8 mouse cellular contexts compared by ENCODE assay signal in genomic region chr17:35186681-35187080, GRCm38 (mm10). TPM values are rescaled to one million over a fixed set of nuclear protein-coding genes. Genes with fewer than 3 reads are reported as not detected.
DNase-seq lines count a peak whose midpoint lies in the region; ATAC-seq lines count a peak whose summit lies in the region.

No protein-coding gene starts in this region.

- intact Hi-C loops in left cerebral cortex, postnatal 25 days (cut with DNase I), result no loop called here

- H3K4me2 ChIP-seq in lung, embryonic 15.5 days, result peak overlapping the region; percentile 62
- peak overlapping the region; percentile 59 for H3K4me2 ChIP-seq in neural tube, embryonic 15.5 days

- WGBS in hindbrain, embryonic 10.5 days, result 2% methylated on average over 4 of the region's 4 CpGs
- 1% methylated on average over 4 of the region's 4 CpGs for WGBS in lung, embryonic 15.5 days
- WGBS in neural tube, embryonic 15.5 days, result 1% methylated on average over 4 of the region's 4 CpGs

- no peak overlapping the region for H3K9ac ChIP-seq in lung, embryonic 15.5 days
- 0 out of 2 replicates have a peak overlapping the region, but pooled peaks have one; percentile 18 for H3K9ac ChIP-seq in neural tube, embryonic 15.5 days (replicated peaks)

- ATAC-seq in lung, embryonic 15.5 days (ENCODE audit: borderline replicate concordance, extremely low read depth, low FRiP score, low TSS enrichment), result 0 out of 2 replicates have a peak, but pooled peaks have one; percentile 36
- peak; percentile 41; the same call in 1 of the 2 replicates for ATAC-seq in neural tube, embryonic 15.5 days (ENCODE audit: low FRiP score)

- H3K27me3 ChIP-seq in hindbrain, embryonic 10.5 days (ENCODE audit: insufficient read depth, poor library complexity, severe bottlenecking), result no peaks in the 10 kb centered on the region
- H3K27me3 ChIP-seq in lung, embryonic 15.5 days, result no peaks in the 10 kb centered on the region
- no peaks in the 10 kb centered on the region for H3K27me3 ChIP-seq in neural tube, embryonic 15.5 days (replicated peaks)

- peak overlapping the region; percentile 45 for H3K4me3 ChIP-seq in brown adipose tissue, adult 24 weeks (ENCODE audit: insufficient read depth, low read depth, low read length)
- H3K4me3 ChIP-seq in hindbrain, embryonic 10.5 days, result peak overlapping the region; percentile 55
- H3K4me3 ChIP-seq in lung, embryonic 15.5 days, result peak overlapping the region; percentile 48
- peak overlapping the region; percentile 34 for H3K4me3 ChIP-seq in neural tube, embryonic 15.5 days (replicated peaks)

- H3K36me3 ChIP-seq in hindbrain, embryonic 10.5 days, result no peaks in the 10 kb centered on the region
- H3K36me3 ChIP-seq in lung, embryonic 15.5 days, result no peaks in the 10 kb centered on the region
- H3K36me3 ChIP-seq in neural tube, embryonic 15.5 days, result no peaks in the 10 kb centered on the region

- DNase-seq in heart, adult 11 months, result peak; percentile 96
- DNase-seq in heart, postnatal 4 days, result no peak
- DNase-seq in hindbrain, embryonic 10.5 days (ENCODE audit: low spot score), result peak; percentile 51
- no peak for DNase-seq in urinary bladder, postnatal 36 days (ENCODE audit: low spot score in 2 of 2)
- DNase-seq in left cerebral cortex, postnatal 25 days (ENCODE audit: low spot score in 2 of 2), result no peak

- H3K27ac ChIP-seq in brown adipose tissue, adult 24 weeks (replicated peaks; ENCODE audit: low read depth, low read length), result peak overlapping the region; percentile 63
- peak overlapping the region; percentile 88 for H3K27ac ChIP-seq in hindbrain, embryonic 10.5 days
- H3K27ac ChIP-seq in lung, embryonic 15.5 days, result peak overlapping the region; percentile 76
- peak overlapping the region; percentile 69 for H3K27ac ChIP-seq in neural tube, embryonic 15.5 days (replicated peaks)

- H3K9me3 ChIP-seq in hindbrain, embryonic 10.5 days, result no peaks in the 10 kb centered on the region
- no peaks in the 10 kb centered on the region for H3K9me3 ChIP-seq in lung, embryonic 15.5 days
- H3K9me3 ChIP-seq in neural tube, embryonic 15.5 days (replicated peaks), result no peaks in the 10 kb centered on the region

- peaks cover 2% of the 10 kb centered on the region; the same call in 1 of the 2 replicates for H3K4me1 ChIP-seq in brown adipose tissue, adult 24 weeks (ENCODE audit: control insufficient read depth, insufficient read depth, insufficient read length, low read length)
- H3K4me1 ChIP-seq in hindbrain, embryonic 10.5 days (replicated peaks), result peaks cover 18% of the 10 kb centered on the region
- peaks cover 9% of the 10 kb centered on the region for H3K4me1 ChIP-seq in lung, embryonic 15.5 days
- H3K4me1 ChIP-seq in neural tube, embryonic 15.5 days, result peaks cover 11% of the 10 kb centered on the region

RNA-seq across cellular contexts. Expression of gene Lst1, which starts 1.6 kb away (rescaled TPM):
- 1 to 10 TPM; 4.2 to 4.8 TPM for total RNA-seq in heart, postnatal 4 days (2021)
- polyA plus RNA-seq in brown adipose tissue, adult 24 weeks (2012; ENCODE audit: insufficient read depth, insufficient read length, missing spikeins), result 12.2 and 16.4 TPM in 2 replicates
- polyA plus RNA-seq in hindbrain, embryonic 10.5 days (2016; fragmentation: Nextera tagmentation; extraction: Ambion mirVana), result 4.8 and 11.9 TPM in 2 replicates
- polyA plus RNA-seq in lung, embryonic 15.5 days (2015; fragmentation: Nextera tagmentation; extraction: Ambion mirVana), result 12.1 and 13.0 TPM in 2 replicates
- polyA plus RNA-seq in neural tube, embryonic 15.5 days (2015; fragmentation: Nextera tagmentation; extraction: Ambion mirVana), result 8.3 and 12.1 TPM in 2 replicates
- 10 to 100 TPM in 1 of 2 experiments, 1 to 10 TPM in 1; 6.1 to 10.1 TPM for total RNA-seq in left cerebral cortex, postnatal 25 days (2021)

RNA-seq across cellular contexts. Expression of gene Ltb, which starts 7.6 kb away (rescaled TPM):
- total RNA-seq in heart, postnatal 4 days (2021), result 1 to 10 TPM in 1 of 2 experiments, under 1 TPM in 1; 0.81 to 1.0 TPM
- polyA plus RNA-seq in brown adipose tissue, adult 24 weeks (2012; ENCODE audit: insufficient read depth, insufficient read length, missing spikeins), result not detected in 2 replicates
- 0.17 and 0.19 TPM in 2 replicates for polyA plus RNA-seq in hindbrain, embryonic 10.5 days (2016; fragmentation: Nextera tagmentation; extraction: Ambion mirVana)
- 0.65 and 2.2 TPM in 2 replicates for polyA plus RNA-seq in lung, embryonic 15.5 days (2015; fragmentation: Nextera tagmentation; extraction: Ambion mirVana)
- 0.63 and 7.3 TPM in 2 replicates for polyA plus RNA-seq in neural tube, embryonic 15.5 days (2015; fragmentation: Nextera tagmentation; extraction: Ambion mirVana)
- under 1 TPM; 0.64 to 0.99 TPM for total RNA-seq in left cerebral cortex, postnatal 25 days (2021)

RNA-seq across cellular contexts. Expression of gene Aif1, which starts 10.8 kb away (rescaled TPM):
- total RNA-seq in heart, postnatal 4 days (2021), result 1 to 10 TPM; 2.9 to 3.4 TPM
- 10.5 and 14.3 TPM in 2 replicates for polyA plus RNA-seq in brown adipose tissue, adult 24 weeks (2012; ENCODE audit: insufficient read depth, insufficient read length, missing spikeins)
- 4.2 and 6.5 TPM in 2 replicates for polyA plus RNA-seq in hindbrain, embryonic 10.5 days (2016; fragmentation: Nextera tagmentation; extraction: Ambion mirVana)
- polyA plus RNA-seq in lung, embryonic 15.5 days (2015; fragmentation: Nextera tagmentation; extraction: Ambion mirVana), result 6.9 and 9.0 TPM in 2 replicates
- polyA plus RNA-seq in neural tube, embryonic 15.5 days (2015; fragmentation: Nextera tagmentation; extraction: Ambion mirVana), result 12.1 and 12.3 TPM in 2 replicates
- total RNA-seq in left cerebral cortex, postnatal 25 days (2021), result 10 to 100 TPM; 10.8 to 11.1 TPM

RNA-seq across cellular contexts. Expression of gene Tnf, which starts 15.1 kb away (rescaled TPM):
- total RNA-seq in heart, postnatal 4 days (2021), result 1 to 10 TPM in 1 of 2 experiments, under 1 TPM in 1; 0.76 to 1.3 TPM
- not detected in 2 replicates for polyA plus RNA-seq in brown adipose tissue, adult 24 weeks (2012; ENCODE audit: insufficient read depth, insufficient read length, missing spikeins)
- not detected in 2 replicates for polyA plus RNA-seq in hindbrain, embryonic 10.5 days (2016; fragmentation: Nextera tagmentation; extraction: Ambion mirVana)
- polyA plus RNA-seq in lung, embryonic 15.5 days (2015; fragmentation: Nextera tagmentation; extraction: Ambion mirVana), result 0.16 TPM in 1 of 2 replicates, not detected in the other
- polyA plus RNA-seq in neural tube, embryonic 15.5 days (2015; fragmentation: Nextera tagmentation; extraction: Ambion mirVana), result 0.09 and 0.28 TPM in 2 replicates
- not detected for total RNA-seq in left cerebral cortex, postnatal 25 days (2021)

RNA-seq across cellular contexts. Expression of gene Lta, which starts 18.5 kb away (rescaled TPM):
- under 1 TPM; 0.26 to 0.32 TPM for total RNA-seq in heart, postnatal 4 days (2021)
- polyA plus RNA-seq in brown adipose tissue, adult 24 weeks (2012; ENCODE audit: insufficient read depth, insufficient read length, missing spikeins), result not detected in 2 replicates
- not detected in 2 replicates for polyA plus RNA-seq in hindbrain, embryonic 10.5 days (2016; fragmentation: Nextera tagmentation; extraction: Ambion mirVana)
- 0.11 and 0.21 TPM in 2 replicates for polyA plus RNA-seq in lung, embryonic 15.5 days (2015; fragmentation: Nextera tagmentation; extraction: Ambion mirVana)
- 0.75 and 0.77 TPM in 2 replicates for polyA plus RNA-seq in neural tube, embryonic 15.5 days (2015; fragmentation: Nextera tagmentation; extraction: Ambion mirVana)
- total RNA-seq in left cerebral cortex, postnatal 25 days (2021), result under 1 TPM; 0.34 to 0.39 TPM

Comparison
In these comparisons a context has a peak if more than half of its experiments do, and no peak if none do; other contexts are left out.
1. DNase-seq: peak in heart, adult 11 months (single experiment) and hindbrain, embryonic 10.5 days (single experiment); none in heart, postnatal 4 days (single experiment), urinary bladder, postnatal 36 days (0 of 2) and left cerebral cortex, postnatal 25 days (0 of 2).
2. Peak in every context shown above with its lines, with median percentiles within 50 percentile points of each other: H3K27ac ChIP-seq and H3K4me3 ChIP-seq.